Mouse (Mus musculus) MN1 (cell line): ENCODE results near the gene Mfn2.

Experiments used
- DNase-seq: peaks from one replicate; pipeline ENCODE4 v3.0.0-alpha.2; 2016; ENCODE audit warnings: low spot score

Mfn2 gene

GRCm38 (mm10) chr4:147909486-147909885 is 5.0 kb upstream of the Mfn2 start:
- no peak for DNase-seq

DNA sequence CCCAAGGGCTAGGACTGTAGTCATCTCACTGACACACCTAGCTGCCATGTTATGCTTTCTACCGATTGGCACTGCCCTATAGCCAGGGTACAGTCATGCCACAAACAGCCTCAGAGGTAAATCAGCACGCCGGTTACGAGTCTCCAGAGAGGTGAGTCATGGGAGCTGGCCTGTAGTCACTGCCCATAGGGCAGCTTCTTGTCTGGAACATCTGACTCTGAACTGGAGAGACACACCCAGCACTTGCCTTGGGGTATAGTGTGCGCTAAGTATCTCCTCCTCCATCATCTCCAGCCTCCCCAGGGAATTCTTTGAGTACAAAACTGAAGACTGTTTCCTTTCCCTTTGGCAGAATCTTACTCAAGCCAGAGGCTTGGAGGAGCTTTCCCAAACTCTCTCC is 1.7 kb upstream of the Mfn2 start:
- peak; percentile 95 for DNase-seq

DNA sequence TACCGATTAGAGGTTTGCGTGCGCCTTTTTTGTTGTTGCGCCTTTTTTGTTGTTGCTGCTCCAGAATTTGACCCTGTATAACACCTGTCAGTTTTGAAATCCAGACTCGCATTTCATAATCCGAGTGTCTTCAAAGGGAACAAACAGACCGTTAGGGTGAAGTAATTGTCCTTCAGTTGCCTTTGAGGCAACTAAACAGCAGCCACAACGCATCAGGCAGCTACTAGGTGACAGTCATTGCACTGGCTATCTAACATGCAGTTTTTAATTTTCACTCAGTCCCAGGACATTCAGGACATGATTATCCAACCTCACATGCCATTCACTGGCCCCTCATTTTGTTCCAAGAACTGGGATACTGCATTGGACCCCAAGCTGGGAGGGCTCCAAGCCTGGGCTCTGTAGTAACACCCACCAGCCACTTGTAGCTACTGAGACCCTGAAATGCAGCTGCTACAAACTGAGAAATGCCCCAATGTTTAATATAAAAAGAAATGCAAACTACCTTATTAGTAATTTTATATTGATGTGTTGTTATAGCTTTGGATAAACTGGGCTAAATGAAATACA is 671 bp upstream of the Mfn2 start:
- DNase-seq = no peak

- peak; percentile 32 for DNase-seq
Observed at GRCm38 (mm10) chr4:147903601-147904000, 903 bp downstream of the Mfn2 start.

GRCm38 (mm10) chr4:147902906-147903500 is 1.5 kb downstream of the Mfn2 start:
- DNase-seq = no peak

DNA sequence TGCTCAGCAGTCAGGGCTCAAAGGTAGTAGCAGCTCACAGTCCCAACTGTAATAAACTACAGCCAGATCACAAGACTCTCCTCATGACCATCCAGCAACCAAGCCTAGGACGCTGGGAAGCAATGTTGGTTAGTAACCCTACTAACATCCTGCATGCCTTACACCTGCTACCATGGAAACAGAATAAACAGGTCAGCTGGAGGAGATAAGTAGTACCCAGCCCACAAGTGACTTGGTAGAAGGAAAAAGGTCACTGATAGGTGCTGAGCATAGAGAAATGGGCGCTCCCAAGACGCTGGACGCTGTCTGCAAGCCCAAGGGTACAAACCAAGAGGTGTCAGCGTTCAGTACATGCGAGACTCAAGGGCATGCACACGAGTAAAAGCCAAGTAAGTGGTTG is 4.1 kb downstream of the Mfn2 start:
- no peak for DNase-seq

- DNase-seq = no peak
Observed at GRCm38 (mm10) chr4:147897348-147897747, 7.2 kb downstream of the Mfn2 start.

DNA sequence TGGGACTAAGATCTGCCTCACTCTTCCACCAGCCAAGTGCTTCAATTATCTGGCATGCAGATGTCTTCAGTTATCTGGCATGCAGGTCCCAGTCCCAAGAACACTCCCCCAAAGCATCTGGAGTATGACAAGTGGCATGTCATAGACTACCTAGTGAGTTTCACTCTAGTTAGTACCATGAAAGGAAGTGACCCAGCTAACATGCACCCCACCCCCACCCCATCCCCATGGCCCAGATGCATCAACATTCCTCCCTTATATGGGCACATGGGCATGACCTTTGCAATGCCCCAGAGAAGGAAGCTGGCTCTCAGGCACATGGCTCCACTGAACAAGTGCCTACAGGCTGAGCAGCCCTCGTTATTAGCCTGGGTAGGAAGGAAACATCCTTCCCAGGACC is 8.1 kb downstream of the Mfn2 start:
- peak; percentile 27 for DNase-seq

GRCm38 (mm10) chr4:147895815-147896330 is 8.6 kb downstream of the Mfn2 start:
- DNase-seq = no peak

GRCm38 (mm10) chr4:147890341-147890740 is 14.2 kb downstream of the Mfn2 start:
- DNase-seq = peak; percentile 48

DNA sequence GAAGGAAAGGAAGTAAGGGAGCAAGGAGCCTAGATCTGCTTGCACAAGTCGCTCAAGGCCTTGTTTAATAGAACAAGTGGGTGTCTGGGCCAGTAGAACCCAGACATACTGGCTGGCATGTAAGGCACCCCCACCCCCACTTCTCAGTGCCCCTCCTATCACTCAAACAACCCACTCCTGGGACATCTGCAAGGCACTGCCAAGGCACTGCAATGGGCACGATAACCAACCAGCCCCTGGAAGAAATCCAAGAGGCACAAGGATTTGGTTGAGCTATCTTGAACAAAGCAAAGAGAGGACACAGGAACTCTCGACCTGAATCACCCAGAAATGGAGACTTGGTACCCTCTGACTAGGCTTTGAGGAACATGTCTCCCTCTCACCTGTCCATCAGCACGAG is 16.3 kb downstream of the Mfn2 start:
- no peak for DNase-seq

- DNase-seq = no peak
Observed at GRCm38 (mm10) chr4:147887277-147887676, 17.2 kb downstream of the Mfn2 start.

DNA sequence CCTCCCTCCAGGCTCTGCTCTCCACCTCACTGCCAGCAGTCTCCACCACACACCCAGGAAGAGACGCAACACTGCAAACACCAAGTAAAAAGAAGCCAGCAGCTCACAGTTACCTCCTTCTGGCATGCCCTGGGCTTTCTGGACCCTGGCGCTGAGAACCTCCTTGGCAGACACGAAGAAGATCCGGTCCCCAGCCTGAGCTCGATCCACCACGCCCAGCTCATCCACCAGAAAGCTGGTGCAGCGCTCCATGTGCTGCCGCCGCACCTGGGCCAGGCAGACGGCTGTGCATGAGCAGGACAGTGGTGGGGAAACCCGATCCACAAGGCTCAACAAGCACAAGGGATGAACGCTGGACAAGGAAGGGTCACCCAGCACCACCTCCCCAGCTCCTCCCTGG is 18.3 kb downstream of the Mfn2 start:
- no peak for DNase-seq

DNA sequence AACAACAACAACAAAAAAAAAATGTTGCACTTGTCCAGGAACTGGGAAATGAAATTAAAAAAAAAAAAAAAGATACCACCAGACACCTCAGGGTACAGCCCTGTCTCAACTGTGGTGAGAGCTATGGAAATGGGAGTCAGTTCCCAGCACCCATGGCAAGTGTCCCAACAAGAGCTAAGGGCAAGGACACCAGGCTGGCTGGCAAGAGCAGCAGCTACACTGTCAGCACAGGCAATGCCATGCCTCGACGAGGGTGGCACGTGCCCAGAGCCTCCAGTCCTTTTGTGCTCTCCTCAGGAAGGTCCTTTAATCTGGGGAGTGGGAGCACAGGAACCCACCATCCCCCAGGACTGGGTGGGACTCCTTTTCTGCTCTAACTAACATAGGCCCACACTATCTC is 20.4 kb downstream of the Mfn2 start:
- no peak for DNase-seq

DNA sequence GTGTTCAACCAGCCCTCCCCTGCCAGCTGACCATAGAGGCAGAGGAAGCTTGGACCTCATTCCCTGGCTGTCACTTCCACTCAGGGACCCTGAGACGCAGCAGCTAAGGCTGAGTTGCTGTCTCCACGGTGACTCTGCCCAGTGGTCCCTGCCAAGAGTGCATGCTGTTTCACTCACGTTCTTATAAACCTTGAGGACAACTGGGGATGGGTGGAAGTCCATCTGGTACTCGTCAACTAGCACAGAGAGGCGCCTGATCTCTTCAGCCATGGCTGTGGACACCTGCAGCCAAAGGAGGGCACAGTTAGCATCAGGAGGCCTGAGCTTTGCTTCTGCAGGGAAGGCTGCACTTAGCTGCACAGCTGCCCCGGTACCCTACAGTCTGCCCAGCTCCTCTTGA is 21.5 kb downstream of the Mfn2 start:
- peak; percentile 47 for DNase-seq

DNA sequence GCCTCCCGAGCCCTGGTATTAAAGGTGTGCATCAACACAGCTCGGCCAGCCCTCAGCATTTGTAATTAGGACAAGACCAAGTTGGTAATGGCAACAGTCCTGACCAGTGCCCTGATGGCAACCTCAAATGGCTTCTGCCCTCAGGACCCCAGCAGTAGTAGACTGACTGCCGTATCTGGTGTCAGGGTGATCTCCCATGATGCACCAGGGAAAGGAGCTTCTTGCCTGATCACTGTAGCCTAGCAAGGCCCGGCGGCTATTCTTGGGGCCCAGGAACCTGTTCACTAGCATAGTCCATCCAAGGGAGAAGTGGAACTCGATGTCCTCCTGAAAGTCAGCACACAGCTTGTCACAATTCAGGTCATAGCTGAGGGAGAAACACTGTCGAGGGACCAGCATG is 22.7 kb downstream of the Mfn2 start:
- DNase-seq = no peak

GRCm38 (mm10) chr4:147879865-147880264 is 24.6 kb downstream of the Mfn2 start:
- no peak for DNase-seq

- DNase-seq = no peak
Observed at GRCm38 (mm10) chr4:147879456-147879855, 25.0 kb downstream of the Mfn2 start.

DNA sequence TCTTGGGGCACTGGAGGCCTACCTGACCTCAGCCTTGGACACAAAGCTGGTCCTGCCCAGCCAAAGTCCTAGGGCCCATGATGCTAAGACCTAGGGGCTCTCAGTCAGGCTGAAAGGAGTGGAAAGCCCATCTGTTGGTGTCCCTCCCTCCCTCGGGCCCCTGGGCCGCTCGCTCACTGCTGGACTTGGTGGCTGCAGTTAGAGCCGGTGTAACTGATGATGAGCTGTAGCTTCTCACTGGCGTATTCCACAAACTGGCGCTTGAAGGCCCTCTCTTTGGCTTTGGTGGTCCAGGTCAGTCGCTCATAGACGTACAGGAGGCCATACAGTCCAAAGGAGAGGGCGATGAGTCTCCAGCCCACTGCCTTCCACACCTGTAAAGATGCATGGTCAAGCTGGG is 26.0 kb downstream of the Mfn2 start:
- no peak for DNase-seq

- DNase-seq = no peak
Observed at GRCm38 (mm10) chr4:147875852-147876575, 28.5 kb downstream of the Mfn2 start.

- DNase-seq = no peak
Observed at GRCm38 (mm10) chr4:147869238-147869637, 35.3 kb downstream of the Mfn2 start.

- DNase-seq = peak; percentile 99
Observed at GRCm38 (mm10) chr4:147868450-147869031, 36.0 kb downstream of the Mfn2 start, which contains the start of the genes Miip and Fv1. Gene Miip (minus strand): TSS chr4:147868816. Gene Fv1 (plus strand): TSS chr4:147868979.
